Mouse (Mus musculus) limb, embryonic 11.5 days (tissue): ENCODE data around the gene Mapkap1. TPM values are rescaled to one million over a fixed set of nuclear protein-coding genes. Genes with fewer than 3 reads are reported as not detected.

Source experiments
- ATAC-seq: fragments of 200-750 bp; cut with Nextera tagmentation; 2 replicates; pipeline ENCODE4 v1.8.0; 2017; ENCODE audit warnings: low read depth; ENCODE audit not compliant: insufficient number of reproducible peaks, low FRiP score, low TSS enrichment
- DNase-seq: peaks from one replicate; pipeline ENCODE4 v3.0.0-alpha.2; 2015; ENCODE audit warnings: low spot score
- H3K27ac ChIP-seq: fragments of 300-500 bp; sonication (generic); replicated peaks from 2 replicates; pipeline ENCODE4 v1.5.1; 2014; ENCODE audit warnings: low read depth, mild to moderate bottlenecking, low read length
- H3K27me3 ChIP-seq: fragments of 300-500 bp; sonication (generic); 2 replicates; pipeline ENCODE4 v1.6.1; 2014; ENCODE audit warnings: mild to moderate bottlenecking, low read length, mixed read lengths; ENCODE audit not compliant: control insufficient read depth, insufficient read depth
- H3K36me3 ChIP-seq: fragments of 300-500 bp; sonication (generic); 2 replicates; pipeline ENCODE4 v1.6.1; 2014; ENCODE audit warnings: mild to moderate bottlenecking, low read length, moderate library complexity, mixed read lengths; ENCODE audit not compliant: control insufficient read depth, insufficient read depth
- H3K4me1 ChIP-seq: fragments of 300-500 bp; sonication (generic); 2 replicates; pipeline ENCODE4 v1.6.1; 2014; ENCODE audit warnings: low read length, mixed read lengths; ENCODE audit not compliant: control insufficient read depth, insufficient read depth
- H3K4me2 ChIP-seq: fragments of 300-500 bp; sonication (generic); 2 replicates; pipeline ENCODE4 v1.6.1; 2014; ENCODE audit warnings: low read depth, mild to moderate bottlenecking, moderate library complexity; ENCODE audit not compliant: severe bottlenecking
- H3K4me3 ChIP-seq: fragments of 300-500 bp; sonication (generic); 2 replicates; pipeline ENCODE4 v1.5.1; 2014; ENCODE audit warnings: low read depth, low read length
- H3K9ac ChIP-seq: fragments of 300-500 bp; sonication (generic); 2 replicates; pipeline ENCODE4 v1.6.1; 2014; ENCODE audit warnings: mild to moderate bottlenecking, low read length
- H3K9me3 ChIP-seq: fragments of 300-500 bp; sonication (generic); 2 replicates; pipeline ENCODE4 v1.6.1; 2016; ENCODE audit warnings: low read length; ENCODE audit not compliant: control insufficient read depth
- WGBS: fragments of 180-500 bp; shearing (Covaris S2); extraction: QIAGEN DNeasy Blood & Tissue Kit; methylation state at CpG from one replicate; pipeline ENCODE4 v1.1.7; 2014; 5-methylcytosine and 5-hydroxymethylcytosine counted together
- polyA plus RNA-seq: library from polyadenylated mRNA; unstranded; fragments of >200 nt; fragmentation: Nextera tagmentation; extraction: Ambion mirVana; gene quantifications from 2 replicates; pipeline ENCODE4 v1.2.1, GENCODE M21; 2014

The Mapkap1 gene
- polyA plus RNA-seq, 1 experiment from 2014 or later: 94.7 TPM

DNA sequence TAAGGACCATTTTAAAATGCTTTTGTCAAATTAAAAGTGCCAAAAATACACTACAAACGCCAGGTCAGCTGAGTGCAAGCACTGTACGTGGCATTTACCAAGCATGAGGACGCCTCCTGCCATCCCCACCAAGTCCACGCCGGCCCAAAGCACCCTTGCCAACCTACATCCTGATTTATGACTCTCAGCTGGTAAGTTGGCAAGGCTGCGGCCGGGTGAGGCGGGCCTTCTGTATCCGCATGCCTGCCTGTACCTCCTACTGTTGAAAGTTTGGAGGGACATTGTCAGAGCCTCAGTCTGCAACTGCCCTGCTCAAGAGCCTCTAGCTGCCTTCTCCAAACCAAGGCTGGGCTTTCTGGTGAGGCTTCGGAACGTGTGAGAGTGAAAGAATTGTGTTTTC, 215.9 kb downstream of the Mapkap1 start:
- Histone ChIP-seq H3K9me3 (no peaks in the 10 kb centered on the region), H3K4me1 (peaks cover 9% of the 10 kb centered on the region; the same call in 1 of the 2 replicates), H3K4me3 (no peak overlapping the region), H3K9ac (no peak overlapping the region), H3K27me3 (no peaks in the 10 kb centered on the region), H3K4me2 (no peak overlapping the region), H3K36me3 (peaks cover 3% of the 10 kb centered on the region), H3K27ac (no peak overlapping the region)
- no peak for DNase-seq
- no peak for ATAC-seq
- WGBS: 85% methylated on average over 11 of the region's 11 CpGs

DNA sequence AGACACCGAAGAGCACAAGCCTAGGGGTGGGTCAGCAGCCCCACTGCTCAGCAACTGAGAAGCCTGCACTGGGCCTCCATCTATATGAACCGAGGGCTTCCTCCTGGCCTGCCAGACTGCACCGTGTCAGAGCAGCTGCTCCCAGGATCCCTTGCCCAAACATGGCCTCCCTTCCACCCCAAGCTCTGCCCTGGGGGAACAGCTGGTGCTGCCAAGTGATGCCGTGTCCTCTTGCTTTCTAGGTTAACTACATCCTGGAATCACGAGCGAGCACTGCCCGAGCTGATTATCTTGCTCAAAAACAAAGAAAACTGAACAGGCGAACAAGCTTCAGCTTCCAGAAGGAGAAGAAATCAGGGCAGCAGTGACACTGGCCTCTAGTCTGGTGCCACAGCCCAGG, 216.6 kb downstream of the Mapkap1 start:
- Histone ChIP-seq H3K9me3 (no peaks in the 10 kb centered on the region), H3K4me3 (no peak overlapping the region), H3K27ac (no peak overlapping the region), H3K27me3 (no peaks in the 10 kb centered on the region), H3K36me3 (peaks cover 3% of the 10 kb centered on the region), H3K4me1 (peaks cover 9% of the 10 kb centered on the region; the same call in 1 of the 2 replicates), H3K4me2 (no peak overlapping the region), H3K9ac (no peak overlapping the region)
- DNase-seq: no peak
- 93% methylated on average over 8 of the region's 8 CpGs for WGBS
- no peak for ATAC-seq

DNA sequence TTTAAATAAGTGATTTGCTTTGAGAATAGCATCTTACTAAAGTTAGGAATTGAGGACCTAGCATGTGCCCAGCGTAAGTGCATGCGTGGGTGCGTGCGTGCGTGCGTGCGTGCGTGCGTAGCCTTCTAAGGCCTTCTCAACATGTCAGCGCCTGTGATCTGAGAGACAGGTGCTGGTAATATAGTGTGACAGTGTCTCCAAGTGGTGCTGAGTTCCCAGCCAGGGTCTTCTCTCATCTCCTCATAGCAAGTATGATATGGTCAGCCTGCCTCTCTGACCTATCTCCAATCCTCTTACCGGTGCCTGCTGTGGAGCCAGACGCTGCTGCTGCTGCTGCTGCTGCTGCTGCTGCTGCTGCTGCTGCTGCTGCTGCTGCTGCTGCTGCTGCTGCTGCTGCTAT, 217.5 kb downstream of the Mapkap1 start:
- no peak for ATAC-seq
- Histone ChIP-seq H3K27ac (no peak overlapping the region), H3K4me3 (no peak overlapping the region)

DNA sequence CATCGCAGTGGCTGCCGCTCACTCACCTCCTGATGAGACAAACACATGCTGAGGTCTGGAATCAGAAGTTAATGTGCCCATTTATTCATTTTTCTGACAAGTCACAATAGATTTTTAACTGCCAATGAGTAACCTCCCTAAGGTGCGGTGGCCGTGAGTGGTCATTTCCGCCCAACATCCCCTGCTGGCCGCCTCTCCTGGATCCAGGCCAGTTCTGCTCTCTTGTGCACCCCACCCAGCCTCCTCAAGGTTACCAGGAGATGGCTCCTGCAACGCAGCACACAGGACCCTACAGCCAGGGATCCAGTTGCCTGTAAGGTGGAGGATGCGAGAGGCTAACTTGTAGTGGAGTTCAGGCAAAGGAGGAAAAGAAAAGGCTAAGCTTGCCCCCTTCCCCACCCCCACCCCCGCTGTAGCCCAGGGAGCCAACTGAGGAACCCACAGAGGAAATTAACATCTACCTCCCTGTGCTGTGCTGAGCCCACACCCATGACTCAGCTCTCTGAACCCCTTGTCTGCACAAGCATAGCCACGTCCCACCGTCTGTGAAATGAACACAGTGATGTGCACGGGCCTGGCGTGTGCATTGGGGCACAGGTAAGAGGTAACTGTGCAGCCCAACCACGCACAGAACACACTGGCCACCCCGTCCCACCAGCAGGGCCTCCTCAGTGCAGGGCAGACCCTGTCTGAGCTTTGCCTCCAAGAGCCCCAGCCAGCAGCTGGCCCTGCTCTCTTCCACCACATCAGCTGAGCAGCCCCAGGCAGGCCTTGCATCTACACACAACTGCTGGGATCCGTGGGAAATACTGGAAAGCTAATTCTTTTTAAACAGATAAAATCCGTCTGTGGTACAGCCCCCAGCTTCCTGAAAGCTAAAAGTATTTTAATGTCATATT, 221.0 kb downstream of the Mapkap1 start:
- no peaks in the 10 kb centered on the region for H3K27me3 ChIP-seq
- H3K36me3 ChIP-seq: peaks cover 1% of the 10 kb centered on the region
- H3K4me3 ChIP-seq: no peak overlapping the region
- H3K9ac ChIP-seq: no peak overlapping the region
- H3K4me2 ChIP-seq: no peak overlapping the region
- WGBS: 73% methylated on average over 17 of the region's 17 CpGs
- 0 out of 2 replicates have a peak, but pooled peaks cover 2% of the 10 kb centered on the region for H3K4me1 ChIP-seq
- DNase-seq: no peak
- no peak overlapping the region for H3K27ac ChIP-seq
- H3K9me3 ChIP-seq: no peaks in the 10 kb centered on the region
- ATAC-seq: no peak

More for the DNA sequence above, 217.5 kb downstream of the Mapkap1 start:
- Histone ChIP-seq H3K4me2 (no peak overlapping the region), H3K36me3 (peaks cover 3% of the 10 kb centered on the region), H3K9ac (no peak overlapping the region), H3K9me3 (no peaks in the 10 kb centered on the region), H3K4me1 (peaks cover 9% of the 10 kb centered on the region; the same call in 1 of the 2 replicates), H3K27me3 (no peaks in the 10 kb centered on the region)
- 95% methylated on average over 12 of the region's 12 CpGs for WGBS
- no peak for DNase-seq

DNA sequence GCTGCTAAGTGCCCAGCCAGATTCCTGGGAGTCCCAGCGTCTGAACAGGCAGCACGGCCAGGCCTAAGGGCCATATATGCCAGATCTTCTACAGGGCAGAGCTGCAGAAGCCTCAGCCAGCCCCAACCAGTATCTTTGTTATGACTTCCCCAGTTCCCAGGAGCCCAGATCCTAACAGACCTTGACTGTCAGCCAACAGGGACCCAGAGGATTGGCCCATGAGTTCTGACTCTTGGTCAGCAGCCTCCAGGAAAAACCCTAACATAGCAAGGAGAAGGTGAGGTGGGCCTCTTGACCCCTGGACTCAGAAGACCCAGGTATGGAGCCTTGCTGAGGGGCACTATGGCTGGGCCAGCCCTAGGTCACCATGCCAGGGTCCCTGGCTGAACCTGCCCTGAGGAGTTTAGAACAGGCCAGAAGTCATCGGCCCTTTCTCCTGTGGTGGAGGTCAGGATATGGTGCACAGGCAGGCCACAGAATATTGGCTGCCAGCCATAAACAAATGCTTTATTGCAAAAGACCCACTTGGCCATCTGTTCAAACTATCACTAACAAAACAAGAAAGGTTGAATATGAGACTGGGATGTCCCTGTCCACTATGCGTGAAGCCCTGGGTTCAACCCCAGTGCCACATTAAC, 222.5 kb downstream of the Mapkap1 start:
- DNase-seq: no peak
- H3K4me2 ChIP-seq: no peak overlapping the region
- WGBS: 79% methylated on average over 4 of the region's 4 CpGs
- no peak overlapping the region for H3K4me3 ChIP-seq
- 0 out of 2 replicates have a peak, but pooled peaks cover 2% of the 10 kb centered on the region for H3K4me1 ChIP-seq
- no peak for ATAC-seq
- no peaks in the 10 kb centered on the region for H3K9me3 ChIP-seq
- H3K27me3 ChIP-seq: no peaks in the 10 kb centered on the region
- H3K36me3 ChIP-seq: no peaks in the 10 kb centered on the region
- no peak overlapping the region for H3K27ac ChIP-seq
- no peak overlapping the region for H3K9ac ChIP-seq

DNA sequence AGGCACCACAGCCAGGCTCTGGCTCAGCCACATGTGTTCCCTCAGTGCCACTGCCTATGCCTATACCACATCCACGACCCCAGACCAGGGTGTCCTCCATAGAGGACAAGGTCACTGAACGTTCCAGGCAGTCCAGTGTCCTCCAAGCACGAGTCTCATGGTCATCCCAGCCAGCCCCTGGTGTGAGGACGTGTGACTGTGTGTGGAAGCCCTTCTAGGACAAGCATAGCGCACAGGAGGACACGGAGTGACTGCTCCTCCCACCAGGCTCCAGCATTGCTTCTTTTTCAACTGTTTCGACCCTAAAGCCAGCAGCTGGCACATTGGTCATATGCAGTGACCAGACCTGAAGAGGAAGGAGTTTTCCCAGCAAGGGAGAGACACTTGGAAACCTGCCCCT, 223.2 kb downstream of the Mapkap1 start:
- no peaks in the 10 kb centered on the region for H3K9me3 ChIP-seq
- H3K4me3 ChIP-seq: no peak overlapping the region
- H3K36me3 ChIP-seq: no peaks in the 10 kb centered on the region
- no peaks in the 10 kb centered on the region for H3K27me3 ChIP-seq
- H3K4me1 ChIP-seq: 0 out of 2 replicates have a peak, but pooled peaks cover 2% of the 10 kb centered on the region
- 83% methylated on average over 7 of the region's 7 CpGs for WGBS
- no peak for DNase-seq
- H3K27ac ChIP-seq: no peak overlapping the region
- H3K9ac ChIP-seq: no peak overlapping the region
- no peak overlapping the region for H3K4me2 ChIP-seq
- no peak for ATAC-seq

DNA sequence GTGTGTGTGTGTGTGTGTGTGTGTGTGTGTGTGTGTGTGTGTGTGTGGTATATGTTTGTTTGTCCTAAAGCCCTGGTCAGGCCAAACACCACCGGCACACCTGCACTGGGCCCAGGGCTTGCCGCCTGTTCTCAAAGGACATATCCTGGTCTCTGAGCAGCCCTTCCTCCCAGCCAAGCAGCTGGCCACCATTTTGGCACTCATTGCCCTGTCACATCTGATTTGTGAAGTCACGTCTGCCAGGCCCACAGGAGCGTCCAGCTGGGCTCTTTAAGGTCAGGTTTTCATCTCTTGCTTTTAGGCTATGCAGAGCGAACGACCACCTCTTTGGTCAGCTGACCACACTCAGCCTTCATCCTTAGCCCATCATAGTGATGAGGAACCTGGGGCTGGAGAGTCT, 223.9 kb downstream of the Mapkap1 start:
- no peaks in the 10 kb centered on the region for H3K27me3 ChIP-seq
- DNase-seq: no peak
- 63% methylated on average over 6 of the region's 6 CpGs for WGBS

DNA sequence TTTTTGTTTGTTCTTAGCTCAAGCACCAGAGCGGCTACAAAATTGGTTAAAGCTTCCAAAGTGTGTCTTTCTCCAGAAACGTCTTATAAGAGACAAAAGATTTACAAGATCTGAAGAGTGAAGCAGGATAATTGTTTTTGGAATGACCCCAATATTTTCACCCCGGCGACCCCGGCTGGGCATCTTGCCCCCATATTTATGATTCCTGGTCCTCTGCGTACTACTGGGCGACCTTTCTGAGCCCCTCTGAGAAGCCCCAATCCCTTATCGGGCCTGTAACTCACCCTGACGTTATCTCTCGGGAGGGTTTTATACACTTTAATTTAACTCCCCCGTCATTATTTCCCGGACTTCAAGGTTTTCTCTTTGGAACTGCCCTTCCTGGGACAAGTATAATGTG, 225.5 kb downstream of the Mapkap1 start:
- H3K4me3 ChIP-seq: no peak overlapping the region
- ATAC-seq: no peak
- no peak overlapping the region for H3K27ac ChIP-seq

More for the DNA sequence above, 223.9 kb downstream of the Mapkap1 start:
- Histone ChIP-seq H3K4me2 (no peak overlapping the region), H3K4me1 (0 out of 2 replicates have a peak, but pooled peaks cover 2% of the 10 kb centered on the region), H3K9me3 (no peaks in the 10 kb centered on the region), H3K36me3 (no peaks in the 10 kb centered on the region), H3K27ac (no peak overlapping the region), H3K4me3 (no peak overlapping the region), H3K9ac (no peak overlapping the region)
- ATAC-seq: no peak

More for the DNA sequence above, 225.5 kb downstream of the Mapkap1 start:
- no peaks in the 10 kb centered on the region for H3K27me3 ChIP-seq
- DNase-seq: no peak
- H3K4me2 ChIP-seq: no peak overlapping the region
- 83% methylated on average over 12 of the region's 12 CpGs for WGBS
- 0 out of 2 replicates have a peak, but pooled peaks cover 2% of the 10 kb centered on the region for H3K4me1 ChIP-seq
- H3K9ac ChIP-seq: no peak overlapping the region
- no peaks in the 10 kb centered on the region for H3K9me3 ChIP-seq
- no peaks in the 10 kb centered on the region for H3K36me3 ChIP-seq
